Mouse (Mus musculus): ENCODE measurements around the gene Myo9a.

Myo9a gene

DNA sequence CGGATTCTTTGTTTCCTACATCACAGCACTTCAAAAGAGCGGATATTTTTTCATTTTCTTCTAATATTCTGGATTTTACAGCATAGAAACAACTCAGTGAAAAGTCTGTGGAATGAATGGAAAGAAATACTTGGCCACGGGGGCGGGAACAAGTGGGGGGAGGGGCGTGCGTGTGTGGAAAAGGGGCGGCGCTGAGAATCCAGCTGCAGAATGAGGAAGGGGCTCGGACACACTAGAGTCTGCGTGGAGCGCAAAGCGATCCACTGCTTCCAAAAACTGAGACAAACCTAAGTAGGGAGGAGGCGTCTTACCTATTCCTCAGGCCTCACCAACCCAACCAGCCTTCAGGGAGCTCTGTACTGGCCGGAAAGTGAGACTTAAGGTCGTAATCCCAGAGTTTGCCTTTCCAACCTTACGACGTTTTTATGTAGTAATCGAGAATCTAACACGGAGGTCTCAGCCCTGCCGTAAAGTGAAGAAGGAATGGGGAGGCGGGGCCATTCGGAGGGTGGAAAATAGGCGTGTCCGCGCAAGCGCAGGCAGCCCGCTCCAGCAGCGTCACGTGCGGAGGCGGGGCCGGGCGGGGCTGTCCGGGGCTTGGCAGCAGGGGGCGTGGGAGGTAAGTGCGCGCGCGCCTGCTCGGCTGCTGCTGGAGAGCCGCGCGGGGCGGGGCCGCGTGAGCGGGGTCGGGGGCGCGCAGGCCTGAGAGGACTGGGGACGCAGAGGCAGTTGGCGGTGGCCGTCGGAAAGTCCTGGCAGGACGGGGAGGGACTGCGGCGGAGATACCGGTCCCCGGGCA is at the start of gene Myo9a, which contains the start of gene Senp8:
Gene Myo9a (plus strand): TSS at position 630 of the 799 bp plus-strand sequence.
Gene Senp8 (minus strand): TSS at position 444 of the 799 bp plus-strand sequence.
- peak; percentile 100 for DNase-seq

DNA sequence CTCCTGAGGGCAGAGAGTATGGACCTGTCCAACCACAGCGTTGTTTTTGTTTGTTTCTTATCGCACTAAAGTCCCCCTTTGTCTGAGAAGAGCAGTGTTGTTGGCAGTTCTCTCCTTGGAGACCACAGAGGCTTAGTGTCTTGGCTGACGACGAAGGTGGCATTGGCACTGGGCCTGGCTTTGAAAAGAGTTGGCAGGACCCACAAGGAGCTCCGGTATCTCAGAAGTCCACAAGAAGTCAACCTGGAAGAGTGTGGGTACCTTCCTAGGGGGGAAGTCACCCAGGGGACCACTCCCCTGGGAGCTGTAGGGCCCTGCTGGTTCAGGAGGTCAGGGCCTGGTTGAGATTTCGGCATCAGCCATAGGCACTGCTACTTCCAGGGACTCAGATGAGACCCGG is 49.6 kb upstream of the Myo9a start:
- no peak for DNase-seq

DNA sequence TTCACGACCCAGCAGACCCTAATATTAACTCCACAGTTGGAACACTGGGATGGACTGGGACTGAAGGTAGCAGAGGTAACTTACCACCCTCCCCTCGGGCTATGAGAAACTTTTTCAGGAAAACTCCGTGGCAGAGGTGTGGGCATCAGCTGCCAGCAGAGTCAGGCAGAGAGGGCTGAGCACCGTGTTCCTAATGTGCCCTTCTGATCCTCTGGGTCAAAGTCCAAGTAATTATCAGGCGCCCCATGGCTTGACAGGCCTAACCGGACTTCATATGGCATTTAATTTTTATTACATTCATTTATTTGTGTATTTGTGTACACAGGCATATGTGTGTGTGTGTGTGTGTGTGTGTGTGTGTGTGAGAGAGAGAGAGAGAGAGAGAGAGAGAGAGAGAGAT is 47.6 kb upstream of the Myo9a start:
- no peak for DNase-seq

DNA sequence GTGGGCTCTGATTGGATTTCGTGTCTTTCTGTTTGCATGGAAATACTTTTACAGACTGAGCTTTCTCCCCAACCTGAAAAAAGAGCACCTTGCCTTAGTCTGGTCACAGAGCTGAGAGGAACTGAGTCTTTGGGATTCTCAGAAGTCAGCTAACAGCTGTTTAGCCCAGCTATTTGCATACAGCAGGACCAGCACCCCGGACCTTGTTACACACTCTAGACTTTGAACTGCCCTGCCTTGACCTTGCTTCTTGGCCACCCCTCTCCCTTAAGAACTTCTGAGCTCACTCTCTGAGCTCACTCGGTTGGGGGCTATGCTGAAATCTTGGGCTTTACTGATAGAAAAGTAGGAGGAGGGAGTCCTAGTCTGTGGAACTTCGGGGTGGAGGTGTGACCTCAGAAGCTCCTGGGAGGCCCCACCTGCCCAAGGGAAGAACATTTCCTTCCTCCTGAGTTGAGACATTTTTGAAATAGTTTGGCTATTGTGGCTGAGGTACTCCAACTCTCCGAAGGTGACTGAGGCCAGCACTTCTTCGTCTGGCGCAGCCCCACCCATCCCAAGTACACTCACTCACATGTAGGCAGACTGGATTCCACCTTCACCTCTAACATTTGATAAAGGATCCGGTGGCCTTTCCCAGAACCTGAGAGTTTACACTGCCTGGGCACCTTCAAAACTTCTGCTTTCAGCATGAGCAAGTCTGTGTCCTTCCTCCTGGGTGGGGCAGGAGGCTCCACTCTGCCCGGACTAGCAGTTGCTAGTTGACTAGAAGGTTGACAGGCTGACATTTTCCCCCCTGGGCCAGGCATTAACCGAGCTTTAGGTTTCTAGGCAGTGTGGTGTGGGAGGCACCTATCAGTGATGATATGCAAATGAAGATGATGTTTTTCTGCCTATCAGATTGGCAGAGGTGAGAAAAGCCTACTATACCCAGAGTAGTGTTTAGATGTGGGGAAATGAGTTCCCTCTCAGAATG is 43.6 kb upstream of the Myo9a start:
- peak; percentile 23 for DNase-seq

DNA sequence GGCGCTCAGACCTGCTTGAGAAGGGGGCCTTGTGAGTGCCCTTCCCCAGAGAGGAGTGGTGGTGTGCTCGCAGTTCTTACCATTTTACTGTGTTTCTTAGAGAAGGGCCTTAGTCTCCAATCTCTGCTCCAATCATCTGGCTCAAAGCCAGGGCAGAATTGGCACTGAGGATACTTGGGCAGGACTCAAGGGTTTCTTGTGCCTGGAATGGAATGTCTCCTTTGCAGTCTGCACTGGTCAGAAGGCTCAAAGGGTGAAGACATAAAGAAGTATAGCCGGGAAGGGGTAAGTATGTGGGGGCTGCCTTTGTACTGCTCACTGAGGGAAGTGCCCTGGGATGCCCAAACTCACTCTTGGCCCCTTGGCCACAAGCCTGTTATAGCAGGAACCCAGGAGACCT is 41.5 kb upstream of the Myo9a start:
- no peak for DNase-seq

DNA sequence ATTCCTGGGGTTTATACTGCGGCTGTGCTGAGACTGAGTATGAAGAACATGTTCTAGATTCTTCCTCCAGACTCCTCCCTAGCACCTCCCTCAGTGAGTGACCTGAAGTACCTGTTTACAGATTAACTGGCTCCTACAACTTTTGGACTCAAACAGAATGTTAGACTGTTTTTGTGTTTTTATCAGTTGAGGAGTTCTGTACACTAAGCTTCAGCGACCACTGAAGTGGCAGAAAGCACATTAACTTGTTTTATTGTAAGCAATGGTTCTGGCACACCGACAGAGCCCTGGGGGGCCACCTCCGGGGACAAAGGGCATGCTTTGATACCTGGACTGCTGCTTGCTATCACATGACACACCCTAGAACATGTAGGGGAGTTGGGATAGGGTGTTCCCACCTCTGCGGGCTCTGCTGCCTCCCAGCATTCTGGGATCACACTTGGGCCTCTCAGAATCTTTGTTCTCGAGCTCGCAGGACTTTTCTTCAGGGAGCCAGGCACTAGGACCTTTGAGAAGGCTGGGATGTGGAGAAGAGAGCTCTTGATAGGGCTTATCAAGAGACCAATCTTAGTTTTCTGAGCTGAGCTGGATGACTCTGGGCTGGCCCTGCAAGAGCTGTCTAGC is 34.3 kb upstream of the Myo9a start:
- DNase-seq = no peak

DNA sequence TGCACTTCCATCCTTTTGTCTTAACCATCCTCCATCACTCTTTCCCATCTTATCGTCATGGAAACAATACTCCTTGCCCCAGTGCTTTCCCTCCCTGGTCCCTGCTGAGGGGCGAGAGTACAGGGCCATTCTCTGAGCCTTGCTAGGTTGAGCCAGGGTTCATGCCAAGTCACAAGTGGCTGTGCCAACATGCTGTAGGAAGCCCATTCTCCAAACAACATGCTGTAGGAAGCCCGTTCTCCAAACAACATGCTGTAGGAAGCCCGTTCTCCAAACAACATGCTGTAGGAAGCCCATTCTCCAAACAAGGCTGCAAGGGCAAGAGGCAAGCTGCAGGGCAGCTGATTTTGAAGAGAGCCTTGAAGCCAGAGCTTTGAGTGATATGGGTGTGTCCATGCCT is 32.5 kb upstream of the Myo9a start:
- no peak for DNase-seq

DNA sequence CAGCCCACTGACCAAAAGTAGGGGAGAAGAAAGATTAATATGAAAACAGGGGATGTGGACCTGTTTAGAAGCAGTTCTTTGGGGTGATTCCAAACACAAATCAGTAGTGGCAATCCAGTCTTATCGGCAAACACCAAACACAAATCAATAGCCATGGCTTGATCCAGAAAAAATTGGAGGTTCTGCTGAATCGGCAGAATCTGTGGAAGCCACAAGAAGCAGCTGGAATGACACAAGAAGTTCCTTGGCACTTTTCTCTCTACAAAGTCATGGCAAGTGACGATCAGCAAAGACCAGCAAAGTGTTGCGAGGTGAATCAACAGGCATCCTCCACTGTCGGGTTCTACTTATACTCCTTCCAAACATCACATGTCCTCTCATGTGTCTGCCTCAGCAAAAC is 29.6 kb upstream of the Myo9a start:
- no peak for DNase-seq

DNA sequence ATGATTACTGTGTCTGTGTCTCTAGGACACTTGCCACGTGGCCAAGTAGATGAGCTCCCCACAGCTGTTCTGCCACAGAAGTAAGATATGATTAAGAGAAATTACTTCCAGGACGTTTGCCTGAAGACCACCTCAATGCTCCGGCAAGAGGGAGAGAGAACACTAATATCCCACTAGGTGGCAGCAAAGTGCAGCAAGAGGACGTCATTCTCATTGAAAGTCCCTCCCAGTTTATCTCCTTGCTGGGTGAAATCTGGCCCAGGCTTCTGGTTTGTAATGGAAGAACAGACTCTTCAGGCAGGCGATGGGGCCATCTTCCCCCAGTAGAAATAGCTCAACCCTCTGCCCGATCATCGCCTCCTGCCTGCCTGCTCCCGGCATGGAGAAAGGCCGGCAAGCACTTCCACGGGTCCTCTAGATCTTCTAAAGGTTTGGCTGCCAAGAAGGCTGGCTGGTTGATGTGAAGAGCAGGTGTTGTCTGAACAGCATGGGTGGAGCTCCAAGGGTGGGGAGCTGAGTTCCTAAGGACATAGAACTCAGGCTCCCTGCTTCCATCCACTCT is 27.5 kb upstream of the Myo9a start:
- peak; percentile 62 for DNase-seq

DNA sequence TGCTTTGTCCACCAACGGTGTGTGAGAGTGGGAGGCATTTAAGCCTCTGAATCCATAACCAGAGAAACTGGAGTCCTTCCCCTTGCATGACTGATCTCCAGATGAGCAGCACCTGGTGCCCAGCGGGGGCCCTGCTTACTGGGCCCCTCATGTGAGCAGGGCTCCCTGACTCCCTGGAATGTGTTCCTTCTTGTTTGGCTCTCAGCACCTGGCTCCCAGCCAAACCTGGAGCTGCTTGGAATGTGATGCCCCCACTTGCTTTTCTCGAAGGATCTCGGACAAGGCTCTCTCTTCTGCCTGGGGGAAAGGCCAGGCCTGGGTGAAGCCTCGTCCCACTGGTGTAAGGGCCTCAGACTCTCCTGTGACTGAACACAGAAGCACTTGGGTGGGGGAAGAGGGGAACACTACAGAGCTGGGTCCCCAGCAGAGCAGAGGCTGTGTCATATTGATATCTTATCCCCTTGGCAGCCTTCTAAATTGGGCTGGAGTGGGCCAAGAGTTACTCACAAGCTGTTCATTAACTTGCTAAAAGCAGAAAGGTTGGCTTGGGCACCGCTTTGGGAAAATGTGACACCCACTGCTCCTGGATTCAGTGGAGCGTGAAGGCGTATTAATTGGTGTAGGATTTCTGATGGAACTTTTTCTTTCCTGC is 26.8 kb upstream of the Myo9a start:
- DNase-seq = no peak

DNA sequence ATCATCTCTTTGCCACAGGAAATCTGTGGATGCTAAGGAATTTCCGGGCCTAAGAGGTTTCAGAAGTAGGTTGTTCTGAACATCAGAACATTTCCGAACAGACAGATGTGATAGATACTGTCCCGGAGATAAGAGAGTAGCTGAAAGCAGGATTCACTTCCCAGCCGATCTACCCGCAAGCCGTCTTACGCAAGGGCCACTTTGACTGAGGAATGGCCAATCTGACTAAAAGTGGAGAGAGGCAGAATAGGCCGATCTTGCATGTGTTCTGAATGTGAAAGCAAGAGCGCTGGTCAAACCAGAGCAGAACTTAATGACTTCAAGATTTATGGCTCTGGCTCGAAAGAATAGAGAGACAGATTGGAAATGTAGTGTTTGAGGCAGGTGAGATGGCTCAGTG is 25.2 kb upstream of the Myo9a start:
- DNase-seq = no peak

DNA sequence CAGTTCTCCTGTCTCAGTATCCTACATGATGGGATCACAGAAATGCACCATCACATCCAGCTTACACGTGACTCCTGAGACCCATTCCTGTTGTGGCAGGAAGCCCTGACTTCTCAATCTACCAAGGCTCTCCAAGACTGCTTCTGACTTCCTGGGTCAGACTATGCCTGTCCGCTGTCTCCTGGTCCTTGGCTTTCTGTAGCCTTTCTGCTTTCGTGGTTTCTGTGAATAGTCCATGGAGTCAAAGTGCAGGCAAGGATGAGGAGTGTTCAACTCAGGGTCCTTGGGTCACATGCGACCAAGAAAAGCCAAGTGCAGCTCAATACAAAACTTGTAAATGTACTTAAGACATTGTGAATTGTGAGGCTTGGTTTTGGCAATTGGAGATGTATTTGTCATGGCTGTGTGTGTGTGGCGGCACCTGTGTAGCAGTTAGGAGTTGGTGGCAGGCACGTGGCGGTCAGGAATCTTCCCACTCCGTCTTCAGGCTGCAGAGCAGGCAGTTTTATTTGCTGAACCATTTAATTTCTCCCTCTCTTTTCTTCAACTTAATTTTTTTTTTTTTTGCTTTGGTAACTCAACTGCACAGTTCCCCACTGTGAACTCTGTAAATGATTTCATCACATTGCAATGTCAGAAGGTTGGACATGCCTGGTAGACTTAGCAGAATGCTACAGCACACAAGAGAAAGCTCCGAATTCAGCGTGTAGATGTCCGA is 23.0 kb upstream of the Myo9a start:
- no peak for DNase-seq

DNA sequence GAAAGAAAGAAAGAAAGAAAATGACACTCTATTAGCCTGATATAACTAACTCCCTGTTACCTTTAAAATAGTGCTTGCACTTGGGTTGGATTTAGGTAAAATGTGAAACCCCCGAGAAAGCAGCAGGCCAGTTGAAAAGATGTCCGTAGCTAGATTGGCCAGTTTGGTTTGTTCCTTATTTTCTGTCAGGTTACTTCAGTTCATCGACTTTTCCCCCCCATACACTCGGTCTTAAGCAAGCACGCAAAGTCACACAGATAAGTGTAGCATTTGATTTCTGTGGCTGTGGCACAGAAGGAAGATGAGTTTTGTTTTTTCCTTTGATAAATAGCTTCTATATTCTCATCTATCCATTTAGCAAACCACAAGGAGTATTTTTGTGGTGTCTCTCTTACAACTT is 19.6 kb upstream of the Myo9a start:
- no peak for DNase-seq

DNA sequence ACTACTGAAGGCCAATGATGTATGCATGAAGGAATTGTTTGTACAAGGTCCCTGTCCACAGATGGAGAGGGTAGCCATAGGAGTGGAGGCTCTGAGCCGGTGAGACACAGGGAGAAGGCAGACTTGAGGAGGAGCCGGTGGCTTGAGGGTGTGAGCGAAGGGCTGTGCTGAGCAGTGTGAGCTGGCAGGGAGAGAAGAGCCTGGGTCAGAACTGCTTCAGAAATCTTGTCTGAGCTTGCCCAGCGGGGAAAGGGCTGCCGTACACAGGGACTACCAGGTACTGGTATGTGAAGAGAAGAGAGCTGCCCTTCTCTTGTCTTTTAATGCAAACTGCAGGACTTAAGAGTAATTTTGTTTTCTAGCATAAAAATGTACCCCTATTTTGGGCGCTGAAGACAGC is 17.6 kb upstream of the Myo9a start:
- DNase-seq = no peak

DNA sequence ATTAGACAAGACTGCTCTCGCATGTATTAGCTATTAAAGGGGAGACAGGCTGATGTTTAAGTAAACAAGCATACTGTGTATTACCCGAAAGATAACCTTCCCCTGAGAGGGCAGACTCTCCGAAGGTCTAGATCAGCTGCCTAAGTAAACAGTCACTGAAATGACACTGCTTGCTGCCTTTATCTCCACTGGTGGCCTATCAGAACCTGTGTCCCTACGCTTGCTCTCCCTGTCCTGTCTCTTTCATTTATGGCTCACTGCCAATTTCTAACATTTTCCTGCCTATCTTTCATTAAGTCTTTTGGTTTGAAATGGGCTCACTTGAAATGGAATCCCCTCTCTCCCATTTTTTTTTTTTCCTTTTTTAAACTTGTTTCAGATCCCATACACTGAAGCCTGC is 15.3 kb upstream of the Myo9a start:
- DNase-seq = no peak

DNA sequence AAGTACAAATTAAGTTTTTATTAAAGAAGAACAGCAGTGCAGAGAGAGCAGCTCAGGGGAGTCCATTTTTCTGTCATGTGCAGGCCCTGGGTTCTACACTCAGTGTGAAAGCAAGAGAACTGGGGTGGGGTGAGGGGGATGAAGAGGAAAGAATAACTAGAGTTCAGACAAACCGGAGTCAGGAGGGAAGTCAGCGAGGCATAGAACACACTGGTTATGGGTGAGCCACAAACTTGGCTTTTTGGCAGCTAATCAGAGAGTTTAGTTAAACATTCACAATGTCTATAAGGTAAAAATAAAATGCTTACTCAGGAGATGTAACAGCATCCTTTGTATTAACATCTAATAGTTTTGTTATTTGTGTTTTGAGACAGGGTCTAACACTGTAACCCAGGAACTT is 10.1 kb upstream of the Myo9a start:
- no peak for DNase-seq

DNA sequence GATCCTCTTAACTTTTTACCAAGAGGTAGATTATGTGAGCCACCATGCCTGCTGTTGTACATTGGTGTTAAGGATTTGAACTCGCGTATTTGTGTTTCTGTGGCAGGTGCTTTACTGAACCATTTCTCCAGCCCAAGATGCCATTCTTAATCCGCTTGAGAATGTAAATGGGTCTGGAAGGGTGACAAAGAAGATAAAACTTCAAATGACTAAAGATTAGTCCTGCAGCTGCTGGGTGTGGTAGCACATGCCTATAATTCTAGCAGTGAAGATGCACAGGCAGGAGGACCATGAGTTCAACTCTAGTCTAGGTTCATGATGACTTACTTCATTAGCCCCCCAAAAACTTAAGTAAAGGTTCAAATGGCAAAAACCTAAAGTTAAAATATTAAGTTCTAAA is 6.8 kb upstream of the Myo9a start:
- DNase-seq = no peak

DNA sequence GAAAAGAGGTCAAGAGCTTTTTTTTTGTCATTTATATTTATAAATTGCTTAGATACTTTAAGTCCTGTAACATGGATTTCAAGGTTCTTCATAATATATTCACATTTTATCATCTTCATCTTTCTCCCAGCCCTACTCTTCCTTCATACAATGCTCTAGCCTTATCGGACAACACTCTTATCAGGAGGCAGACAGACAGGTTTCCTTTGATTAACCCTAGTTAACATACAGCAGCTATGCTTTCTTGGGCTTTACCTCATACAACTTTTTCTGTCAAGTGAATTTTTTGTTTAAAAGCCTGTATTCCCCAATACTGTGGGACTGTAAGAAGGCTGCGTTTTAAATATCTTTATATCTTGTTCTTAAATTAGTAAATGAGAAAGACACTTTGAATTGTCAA is 2.3 kb upstream of the Myo9a start:
- DNase-seq = no peak

DNA sequence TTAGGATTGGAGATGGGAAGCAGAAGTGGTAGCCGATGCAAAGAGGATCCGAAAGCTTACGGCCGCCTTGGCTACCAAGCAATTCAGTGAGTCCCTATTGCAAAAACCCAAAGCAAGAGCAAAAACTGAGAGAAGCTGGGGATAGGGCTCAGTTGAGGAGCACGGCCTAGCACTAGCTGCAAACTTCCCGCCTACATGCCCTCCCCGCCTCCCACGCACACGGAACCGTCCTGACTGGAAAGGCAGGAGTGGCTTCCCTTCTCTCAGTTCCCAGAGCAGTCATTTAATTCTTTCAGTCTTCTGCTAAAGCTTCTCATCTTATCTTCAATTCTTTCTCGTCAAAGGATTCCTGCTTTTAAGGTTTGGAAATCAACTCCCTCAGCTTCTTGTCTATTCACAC is 1.7 kb upstream of the Myo9a start:
- DNase-seq = no peak

DNA sequence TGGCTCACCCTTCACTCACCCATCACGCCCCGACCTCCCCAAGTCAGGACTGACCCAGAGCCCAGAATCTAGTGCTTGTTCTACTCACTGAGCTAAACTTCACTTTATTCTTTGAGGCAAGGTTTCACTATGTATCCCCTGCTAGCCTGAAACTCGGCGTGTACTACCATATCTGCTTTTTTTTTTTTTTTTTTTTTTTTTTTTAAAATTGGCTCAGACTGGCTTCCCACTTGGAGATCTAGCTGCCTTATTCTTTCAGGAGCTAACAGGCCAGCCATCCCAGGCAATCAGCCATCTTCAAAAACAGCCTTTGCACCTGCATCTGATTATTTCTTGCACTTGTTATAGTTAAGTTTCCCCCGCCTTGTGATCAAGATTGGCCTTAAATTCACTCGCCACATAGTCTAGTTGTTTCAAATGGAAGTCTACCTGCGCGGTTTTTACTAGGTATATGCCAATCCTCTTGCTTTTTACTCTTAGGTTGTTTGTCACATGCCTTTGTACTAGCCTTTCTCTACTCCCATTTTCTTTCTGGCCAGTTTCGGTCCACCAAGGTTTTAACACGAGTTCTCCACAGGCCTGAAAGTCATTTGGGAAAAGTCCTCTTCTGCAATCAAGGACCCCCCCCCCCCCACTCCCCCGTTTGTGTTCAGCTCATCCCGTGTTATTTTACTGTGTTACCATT is 973 bp upstream of the Myo9a start:
- DNase-seq = no peak

DNA sequence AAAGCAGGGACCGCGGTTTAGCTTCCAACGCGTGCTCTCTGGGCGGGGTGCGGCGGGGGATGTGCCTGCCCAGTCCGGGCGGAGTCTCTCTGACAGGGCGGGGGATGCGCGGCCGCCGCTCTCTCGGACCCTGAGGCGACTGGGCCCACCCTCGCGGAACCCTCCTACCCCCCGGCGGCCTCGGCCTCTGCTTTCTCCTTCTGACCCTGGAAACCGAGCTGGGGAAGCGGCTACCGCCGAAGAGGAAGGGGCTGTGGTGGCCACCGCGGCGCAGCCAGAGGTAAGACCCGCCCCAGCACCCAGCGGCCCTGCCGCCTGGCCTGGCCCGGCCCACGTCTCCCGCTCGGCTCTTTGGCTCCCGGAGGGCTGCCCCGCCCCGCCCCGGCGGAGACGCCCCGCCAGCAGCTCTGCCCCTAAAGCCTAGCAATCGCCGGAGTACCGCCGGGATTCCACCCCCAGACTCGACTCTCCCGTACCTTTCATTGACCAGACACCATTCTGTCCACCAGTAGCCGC is 428 bp downstream of the Myo9a start:
- DNase-seq = peak; percentile 82
